Mouse (Mus musculus) cerebellum, postnatal 4 days (tissue): ENCODE data around the gene Prdm10.

ENCODE experiments used
- DNase-seq, 2 experiments: peaks; one replicate each; pipeline ENCODE4 v3.0.0; 2022; ENCODE audit warnings: low spot score in 2 of 2, mixed read lengths in 1 of 2

Prdm10 gene

DNA sequence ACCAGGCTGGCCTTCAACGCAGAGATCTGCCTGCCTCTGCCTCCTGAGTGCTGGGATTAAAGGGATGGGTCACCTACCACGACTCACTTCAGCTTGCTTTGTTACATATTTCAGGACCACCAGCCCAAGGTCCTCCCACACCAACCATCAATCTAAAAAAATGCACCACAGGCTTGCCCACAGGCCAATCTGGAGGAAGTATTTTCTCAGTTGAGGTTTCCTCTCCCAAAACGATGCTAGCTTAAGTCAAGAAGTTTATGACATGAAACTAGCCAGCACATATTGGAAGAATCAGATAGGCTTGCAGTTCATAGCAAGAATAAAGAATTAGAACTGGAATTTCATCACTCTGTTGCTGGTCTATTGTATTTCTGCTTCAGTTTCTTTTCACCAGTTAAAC lies 24.0 kb downstream of the Prdm10 start:
- no peak for DNase-seq

GRCm38 (mm10) chr9:31305117-31305516 lies 24.8 kb downstream of the Prdm10 start:
- no peak for DNase-seq

GRCm38 (mm10) chr9:31305807-31306206 lies 25.5 kb downstream of the Prdm10 start:
- DNase-seq = no peak

GRCm38 (mm10) chr9:31307232-31307631 lies 26.9 kb downstream of the Prdm10 start:
- DNase-seq = no peak

- DNase-seq = no peak
Measured at GRCm38 (mm10) chr9:31309041-31309440, 28.7 kb downstream of the Prdm10 start.

- no peak for DNase-seq
Measured at GRCm38 (mm10) chr9:31310662-31311061, 30.3 kb downstream of the Prdm10 start.

- DNase-seq = no peak
Measured at GRCm38 (mm10) chr9:31313876-31314275, 33.5 kb downstream of the Prdm10 start.

GRCm38 (mm10) chr9:31315983-31316382 lies 35.6 kb downstream of the Prdm10 start:
- peak in 1 of 2 experiments; percentile 70 for DNase-seq

DNA sequence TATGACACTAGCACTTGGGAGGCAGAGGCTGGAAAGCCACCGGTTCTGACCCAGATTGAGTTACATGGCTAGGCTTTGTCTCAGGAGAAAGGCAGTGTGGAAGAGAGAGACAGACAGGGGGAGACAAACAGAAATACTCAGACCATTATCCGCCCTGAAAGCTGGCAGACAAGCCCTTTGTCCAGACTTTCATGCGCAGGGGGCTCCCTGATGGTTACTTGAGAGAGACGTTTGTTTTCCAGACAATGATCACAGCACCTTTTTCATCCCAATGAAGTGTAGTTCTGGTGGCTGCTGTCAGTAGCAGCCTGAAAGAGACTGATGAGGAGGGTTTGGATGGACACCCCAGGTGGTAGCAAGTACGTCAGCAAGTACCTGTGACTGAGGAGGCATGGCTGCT lies 38.6 kb downstream of the Prdm10 start:
- DNase-seq = no peak

DNA sequence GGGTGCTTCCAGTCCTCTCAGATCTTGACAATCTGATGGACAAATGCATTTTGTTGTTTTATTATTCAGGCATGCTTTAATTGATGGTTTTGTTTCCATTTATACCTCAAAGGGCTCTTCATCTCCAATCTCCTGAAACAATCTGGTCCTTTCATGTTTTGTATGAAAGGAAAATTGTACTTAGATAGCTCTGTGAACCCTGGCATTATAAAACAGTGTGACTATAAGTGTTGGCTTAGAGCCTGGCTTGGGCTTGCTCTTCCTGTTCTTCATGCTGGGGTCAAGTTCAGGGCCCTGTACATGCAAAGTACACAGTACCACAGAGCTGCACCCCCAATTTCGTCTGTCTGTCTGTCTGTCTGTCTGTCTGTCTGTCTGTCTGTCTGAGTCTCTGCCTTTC lies 40.4 kb downstream of the Prdm10 start:
- no peak for DNase-seq

- DNase-seq = no peak
Measured at GRCm38 (mm10) chr9:31321526-31321925, 41.2 kb downstream of the Prdm10 start.

DNA sequence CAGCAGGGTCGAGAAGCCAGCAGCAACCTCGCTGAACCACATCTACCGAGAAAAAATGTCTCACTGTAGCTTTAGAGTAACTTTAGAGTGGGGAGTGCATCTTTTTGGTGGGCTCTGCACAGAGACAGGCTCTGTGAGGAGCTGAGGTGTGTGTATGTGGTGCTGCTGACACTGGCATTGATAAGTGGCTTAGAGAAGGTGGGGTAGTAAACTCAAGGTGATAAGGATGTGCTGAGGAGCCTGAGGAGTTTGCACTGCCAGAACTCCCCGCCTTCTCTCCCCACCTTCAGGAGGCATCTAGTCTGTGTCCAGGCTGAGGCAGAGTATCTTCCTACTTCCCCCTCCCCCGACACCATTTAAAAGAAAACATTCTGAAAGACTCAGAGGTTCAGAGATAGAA lies 41.8 kb downstream of the Prdm10 start:
- no peak for DNase-seq

DNA sequence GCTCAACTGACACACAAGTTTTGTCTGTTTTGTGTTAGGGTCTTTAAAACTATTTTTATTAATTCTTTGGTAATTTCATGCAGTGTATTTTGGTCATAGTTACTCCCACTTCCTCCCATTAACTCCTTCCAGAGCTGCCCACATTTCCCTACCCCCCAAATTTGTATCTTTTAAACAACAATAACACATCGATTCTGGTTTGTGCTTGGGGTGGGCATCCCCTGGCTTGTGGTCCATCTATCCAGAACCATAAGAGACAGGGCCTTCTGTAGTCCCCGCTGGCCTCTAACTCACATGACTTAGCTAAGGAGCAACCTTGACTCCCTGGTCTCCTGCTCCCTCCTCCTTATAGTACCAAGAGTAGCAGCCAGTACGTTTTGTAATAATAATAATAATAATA lies 50.5 kb downstream of the Prdm10 start:
- no peak for DNase-seq

DNA sequence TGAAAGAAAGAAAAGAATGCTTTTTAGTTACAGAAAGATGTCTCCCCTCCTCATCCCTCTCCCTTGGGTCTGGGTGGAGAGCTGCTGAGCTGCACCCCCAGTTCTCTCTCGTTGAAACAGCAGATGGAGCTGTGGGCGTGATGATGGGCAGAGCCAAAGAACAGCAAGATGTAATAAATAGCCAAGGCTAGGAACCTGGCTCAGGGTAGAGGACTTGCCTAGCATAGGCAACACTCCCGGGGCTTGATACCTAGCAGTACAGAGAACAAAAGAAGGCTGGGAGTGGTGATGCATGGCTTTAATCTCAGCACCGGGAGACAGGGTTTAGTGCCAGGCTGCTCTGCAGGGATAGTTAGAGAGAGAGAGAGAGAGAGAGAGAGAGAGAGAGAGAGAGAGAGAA lies 50.9 kb downstream of the Prdm10 start:
- no peak for DNase-seq

GRCm38 (mm10) chr9:31331906-31332305 lies 51.6 kb downstream of the Prdm10 start:
- peak in 1 of 2 experiments; percentile 22 for DNase-seq

DNA sequence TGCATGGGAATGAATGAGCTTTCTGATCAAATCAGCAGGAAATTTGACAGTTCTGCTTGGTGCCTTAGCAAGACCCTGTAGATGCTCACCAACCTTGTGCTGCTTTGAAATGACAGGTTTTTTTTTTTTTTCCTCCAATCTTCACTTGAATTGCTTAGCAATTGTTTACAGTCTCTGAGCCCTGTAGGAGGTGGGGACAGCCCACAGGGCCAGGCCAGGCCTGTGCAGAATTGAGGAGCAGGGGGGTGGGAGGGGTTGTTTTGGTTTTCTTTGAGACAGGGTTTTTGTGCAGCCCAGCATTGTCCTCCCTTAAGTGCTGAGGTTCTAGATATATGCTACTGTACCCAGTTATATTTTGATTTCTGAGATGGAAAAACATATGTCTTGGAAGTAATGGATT lies 52.5 kb downstream of the Prdm10 start:
- DNase-seq = no peak

- DNase-seq = peak in 1 of 2 experiments; percentile 17
Measured at GRCm38 (mm10) chr9:31334991-31335390, 54.7 kb downstream of the Prdm10 start.

DNA sequence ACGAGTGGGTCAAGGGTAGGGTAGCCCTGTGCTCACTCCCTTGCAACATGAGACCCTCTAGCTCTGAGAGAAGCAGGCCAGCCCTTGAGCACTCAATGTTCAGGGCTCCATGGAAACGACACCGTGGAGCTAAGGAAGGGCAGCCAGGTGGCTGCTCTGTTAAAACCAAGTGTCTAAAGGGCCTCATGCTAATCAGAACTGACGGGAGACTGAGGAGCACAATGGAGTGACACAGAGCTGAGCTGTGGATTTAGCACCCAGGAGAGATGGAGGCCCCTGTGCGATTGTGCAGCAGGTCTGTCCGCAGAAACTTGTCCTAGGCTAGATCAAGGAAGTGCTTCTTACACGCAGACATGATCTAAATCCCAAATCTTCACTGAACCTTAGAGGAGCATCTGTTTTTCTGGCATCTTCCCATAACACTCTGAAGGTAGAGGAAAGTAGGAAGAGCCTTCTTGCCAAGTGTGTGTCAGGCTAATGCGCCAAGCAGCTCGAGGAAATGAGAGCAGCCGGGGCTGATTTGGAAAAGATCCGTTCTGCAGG lies 64.0 kb downstream of the Prdm10 start:
- peak in 1 of 2 experiments; percentile 22 for DNase-seq

DNA sequence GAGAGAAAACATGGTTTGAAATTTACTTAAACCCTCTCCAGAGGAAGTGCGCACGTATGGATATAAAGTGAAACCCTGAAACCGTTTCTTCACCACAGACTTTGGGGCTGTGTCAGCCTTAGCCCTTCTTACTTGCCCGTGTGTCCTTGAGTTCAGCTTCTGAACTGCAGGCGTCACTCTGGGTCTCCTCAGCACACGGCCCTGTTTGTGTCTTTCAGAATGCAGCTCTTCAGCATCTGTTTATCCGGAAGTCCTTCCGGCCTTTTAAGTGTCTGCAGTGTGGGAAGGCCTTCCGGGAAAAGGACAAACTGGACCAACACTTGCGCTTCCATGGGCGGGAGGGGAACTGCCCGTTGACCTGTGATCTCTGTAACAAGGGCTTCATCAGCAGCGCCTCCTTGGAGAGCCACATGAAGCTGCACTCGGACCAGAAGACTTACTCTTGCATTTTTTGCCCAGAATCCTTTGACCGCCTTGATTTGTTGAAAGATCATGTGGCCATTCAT lies 66.3 kb downstream of the Prdm10 start:
- DNase-seq = no peak

- DNase-seq = no peak
Measured at GRCm38 (mm10) chr9:31348458-31348857, 68.1 kb downstream of the Prdm10 start.

GRCm38 (mm10) chr9:31348915-31349314 lies 68.6 kb downstream of the Prdm10 start:
- peak; percentile 61 to 77 for DNase-seq

DNA sequence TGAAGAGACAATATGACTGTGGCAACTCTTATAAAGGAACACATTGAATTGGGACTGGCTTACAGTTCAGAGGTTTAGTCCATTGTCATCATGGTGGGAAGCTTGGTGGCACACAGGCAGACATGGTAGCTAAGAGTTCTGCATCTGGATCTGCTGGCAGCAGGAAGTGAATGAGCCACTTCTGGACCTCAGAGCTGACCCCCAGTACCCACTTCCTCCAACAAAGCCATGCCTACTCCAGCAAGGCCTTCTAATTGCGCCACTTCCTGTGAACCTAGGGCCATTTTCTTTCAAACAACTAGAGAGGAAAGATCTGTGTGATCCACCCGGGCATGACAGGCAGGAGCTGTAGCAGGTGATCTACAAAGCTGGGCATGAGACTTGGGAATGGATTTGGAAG lies 72.4 kb downstream of the Prdm10 start:
- DNase-seq = no peak

DNA sequence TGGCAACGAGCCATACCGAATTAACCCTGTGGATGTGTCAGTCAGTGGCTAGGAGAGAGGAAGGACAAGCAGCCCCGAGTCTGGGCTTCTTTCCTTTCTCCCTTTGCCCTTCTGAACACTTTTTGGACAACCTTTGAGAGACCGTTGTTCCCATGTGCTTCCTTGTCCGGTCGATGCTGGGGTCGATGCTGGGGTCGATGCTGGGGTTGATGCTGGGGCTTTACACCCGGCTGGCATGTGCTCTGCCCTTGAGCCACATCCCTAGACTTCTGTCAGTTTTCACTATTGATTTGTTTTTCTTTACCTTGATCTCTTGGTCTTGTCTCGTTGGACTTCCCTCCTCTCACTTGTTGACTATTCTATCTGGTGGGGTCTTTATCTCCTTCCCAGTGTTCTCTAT lies 73.2 kb downstream of the Prdm10 start:
- DNase-seq = no peak

- DNase-seq = no peak
Measured at GRCm38 (mm10) chr9:31354051-31354450, 73.7 kb downstream of the Prdm10 start.
